Mouse (Mus musculus) G1E (cell line): ENCODE measurements around the gene Kcnc3.

Experiments used
- CTCF ChIP-seq: IDR thresholded peaks from 2 replicates; pipeline ENCODE4 v1.5.1; 2012; ENCODE audit warnings: low read depth, low read length, inconsistent platforms, mixed read lengths
- GATA1 ChIP-seq: IDR thresholded peaks from 2 replicates; pipeline ENCODE4 v1.6.1; 2012; ENCODE audit warnings: borderline replicate concordance, low read length, inconsistent platforms, mixed read lengths
- GATA2 ChIP-seq: IDR thresholded peaks from 2 replicates; pipeline ENCODE4 v1.6.1; 2012; ENCODE audit warnings: low read depth, low read length, inconsistent platforms, borderline replicate concordance
- POLR2AphosphoS5 ChIP-seq: IDR thresholded peaks from 2 replicates; pipeline ENCODE4 v1.6.1; 2012; ENCODE audit warnings: low read depth, low read length, inconsistent platforms; ENCODE audit not compliant: insufficient replicate concordance
- TAL1 ChIP-seq: conservative IDR thresholded peaks from 2 replicates; pipeline ENCODE4 v1.6.1; 2012; ENCODE audit warnings: low read depth, low read length, inconsistent platforms, mixed read lengths

GRCm38 (mm10) chr7:44584265-44584804 is 6.1 kb upstream of the Kcnc3 start:
- TF ChIP-seq CTCF (no peak), GATA1 (no peak), POLR2AphosphoS5 (no peak), TAL1 (no peak), GATA2 (no peak)
